Mouse (Mus musculus): ENCODE measurements around the gene Top3b.

Top3b gene

DNA sequence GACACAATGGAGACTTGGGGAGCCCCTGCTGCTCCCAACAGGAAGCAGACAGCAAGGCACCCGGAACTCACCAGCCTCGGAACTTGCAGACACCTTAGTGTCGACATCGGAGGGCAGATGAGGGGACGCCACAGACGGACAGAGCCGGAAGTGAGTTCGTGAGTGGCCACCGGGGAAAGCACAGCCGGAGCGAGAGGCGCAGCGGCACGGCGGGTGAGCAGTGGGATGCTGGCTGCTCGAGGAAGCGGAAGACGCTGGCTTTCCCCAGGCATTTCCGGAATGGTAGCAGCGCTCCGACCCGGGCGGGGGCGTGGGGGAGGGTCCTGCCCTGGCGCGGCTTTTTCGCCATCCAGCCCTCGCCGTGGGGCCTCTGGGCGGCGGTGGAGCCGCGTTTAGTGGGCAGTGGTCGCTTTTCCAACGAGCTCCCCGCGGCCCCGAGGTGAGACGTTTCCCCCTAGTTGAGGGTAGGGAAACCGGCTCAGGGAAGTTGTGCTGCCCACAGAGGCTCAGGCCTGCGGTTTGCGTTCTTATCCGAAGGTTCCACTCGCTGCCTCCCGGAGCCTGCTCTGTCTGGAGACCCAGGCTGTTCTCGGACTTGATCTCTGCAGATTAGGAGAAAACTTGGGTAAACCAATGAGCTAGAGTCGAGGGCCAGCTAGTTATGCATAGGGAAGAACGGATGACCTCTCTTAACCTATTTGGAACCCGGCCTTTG is at the start of gene Top3b, which contains the start of gene Vpreb1:
Top3b (plus strand) TSS at position 120 of the 715 bp plus-strand sequence.
Vpreb1 (minus strand) TSS at position 227 of the 715 bp plus-strand sequence.
- in situ Hi-C loops (cut with MboI; ENCODE audit: unreplicated experiment in 2 of 2) = loop anchor here (25.0 kb wide), 2 partner anchors 1008 to 1283 kb away; partner anchors contain the start of gene Mzt2 (in 1 of the 2)

DNA sequence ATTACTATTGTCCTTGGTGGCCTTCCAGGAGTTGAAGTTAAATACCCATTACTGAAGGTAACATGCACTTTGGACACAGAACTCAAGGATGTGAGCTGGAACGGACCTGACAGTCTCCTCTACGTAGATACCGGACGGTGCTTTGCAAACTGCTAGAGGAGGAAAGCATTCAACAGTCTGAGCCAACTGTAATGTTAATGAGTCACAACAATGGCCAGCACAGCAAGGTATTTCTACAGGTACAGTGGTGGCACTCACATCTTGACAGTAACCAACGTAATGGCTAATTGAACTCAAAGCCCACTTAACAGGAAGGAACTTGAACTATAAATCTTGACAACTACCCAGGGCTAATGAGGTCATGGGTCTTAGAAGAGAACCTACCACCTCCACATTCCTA is 45.1 kb upstream of the Top3b start:
- in situ Hi-C loops (cut with MboI; ENCODE audit: unreplicated experiment in 2 of 2) = no loop called here

DNA sequence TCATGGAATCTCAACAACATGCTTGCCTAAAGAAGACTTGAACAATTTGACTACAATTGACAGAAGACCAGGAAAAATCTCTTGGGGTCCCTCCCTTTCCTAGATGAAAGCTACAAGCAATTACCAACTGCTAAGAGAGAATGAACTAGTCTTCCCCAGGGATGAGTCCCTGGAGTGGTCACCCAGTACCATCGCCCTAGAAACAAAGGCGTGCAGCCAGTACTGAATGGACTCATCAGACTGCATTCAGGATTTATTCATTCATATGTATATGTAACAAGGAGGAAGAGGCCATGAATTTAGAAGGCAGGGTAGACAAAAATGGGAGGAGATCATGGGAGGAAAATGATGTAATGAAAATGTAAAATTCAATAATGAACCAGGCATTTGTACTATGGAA is 44.3 kb upstream of the Top3b start:
- in situ Hi-C loops (cut with MboI; ENCODE audit: unreplicated experiment in 2 of 2) = no loop called here

DNA sequence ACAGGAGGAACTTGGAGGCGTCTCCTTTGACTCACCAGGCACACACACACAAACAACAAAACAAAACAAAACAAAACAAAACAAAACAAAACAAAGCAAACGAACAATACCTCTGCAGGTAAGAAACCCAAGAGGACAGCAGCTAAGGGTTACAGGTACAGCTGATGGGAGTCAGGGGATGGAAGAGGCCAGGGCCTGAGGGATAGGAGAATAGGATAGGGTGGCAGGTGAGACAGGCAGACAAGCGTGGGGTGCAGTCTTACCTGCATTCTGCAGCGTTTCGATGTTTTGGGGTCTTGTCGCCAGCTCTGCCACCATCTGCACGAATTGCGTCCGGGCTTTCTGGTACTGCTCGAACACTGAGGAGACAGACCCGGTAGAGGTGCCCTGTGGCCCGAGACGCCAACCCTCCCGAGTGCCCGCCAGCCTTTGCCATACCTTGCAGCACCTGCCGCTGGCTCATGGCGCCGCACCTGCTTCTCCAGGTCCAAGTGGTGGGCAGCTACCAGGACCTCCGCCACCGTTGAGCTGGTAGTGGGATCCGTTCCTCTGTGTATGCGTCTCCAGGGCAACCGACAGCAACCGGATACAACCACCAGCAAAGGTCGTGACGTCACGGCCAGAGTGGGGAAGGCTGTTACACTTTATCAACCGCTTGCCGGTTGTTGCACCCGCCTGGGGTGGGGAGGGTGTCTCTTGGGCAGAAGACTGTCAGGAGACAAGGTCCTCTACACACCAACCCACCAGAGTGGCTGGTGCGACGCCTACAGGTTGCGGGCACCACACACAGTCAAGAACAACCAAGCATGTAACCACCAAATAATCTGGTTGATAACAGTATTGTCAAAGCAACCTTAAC is 41.5 kb upstream of the Top3b start, which contains the start of gene Spag6l:
Spag6l (minus strand) TSS at position 700 of the 859 bp plus-strand sequence.
- in situ Hi-C loops (cut with MboI; ENCODE audit: unreplicated experiment in 2 of 2) = no loop called here

DNA sequence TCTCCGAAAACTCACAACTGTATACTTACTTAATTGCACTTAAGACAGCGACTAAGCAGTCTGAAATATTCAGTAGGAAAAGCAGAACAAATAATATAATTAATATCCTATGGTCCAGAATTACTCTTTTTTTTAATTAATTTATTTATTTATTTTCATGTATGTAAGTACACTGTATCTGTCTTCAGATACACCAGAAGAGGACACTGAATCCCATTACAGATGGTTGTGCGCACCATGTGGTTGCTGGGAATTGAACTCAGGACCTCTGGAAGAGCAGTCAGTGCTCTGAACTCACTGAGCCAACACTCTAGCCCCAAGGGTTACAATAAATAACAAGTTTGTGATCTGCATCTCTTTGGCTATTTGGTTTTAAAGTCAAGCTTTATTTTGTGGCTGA is 40.9 kb upstream of the Top3b start:
- in situ Hi-C loops (cut with MboI; ENCODE audit: unreplicated experiment in 2 of 2) = no loop called here

DNA sequence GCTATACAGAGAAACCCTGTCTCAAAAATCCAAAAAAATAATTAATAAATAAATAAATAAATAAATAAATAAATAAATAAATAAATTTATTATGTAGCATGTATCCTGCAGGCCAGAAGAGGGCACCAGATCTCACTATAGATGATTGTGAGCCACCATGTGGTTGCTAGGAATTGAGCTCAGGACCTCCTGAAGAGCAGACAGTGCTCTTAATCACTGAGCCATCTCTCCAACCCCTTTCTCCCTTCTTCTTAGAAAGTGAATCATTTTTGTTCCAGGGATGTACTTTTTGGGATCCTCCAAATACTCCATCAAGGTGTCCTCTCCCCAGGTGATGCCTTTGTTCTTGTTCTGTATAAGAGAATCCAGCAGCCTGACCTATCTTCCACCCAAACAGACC is 21.3 kb upstream of the Top3b start:
- in situ Hi-C loops (cut with MboI; ENCODE audit: unreplicated experiment in 2 of 2) = loop anchor here in 1 of 2 experiments (10.0 kb wide), 1 partner anchor 244 kb away; the partner anchor contains the start of gene Fgd4

DNA sequence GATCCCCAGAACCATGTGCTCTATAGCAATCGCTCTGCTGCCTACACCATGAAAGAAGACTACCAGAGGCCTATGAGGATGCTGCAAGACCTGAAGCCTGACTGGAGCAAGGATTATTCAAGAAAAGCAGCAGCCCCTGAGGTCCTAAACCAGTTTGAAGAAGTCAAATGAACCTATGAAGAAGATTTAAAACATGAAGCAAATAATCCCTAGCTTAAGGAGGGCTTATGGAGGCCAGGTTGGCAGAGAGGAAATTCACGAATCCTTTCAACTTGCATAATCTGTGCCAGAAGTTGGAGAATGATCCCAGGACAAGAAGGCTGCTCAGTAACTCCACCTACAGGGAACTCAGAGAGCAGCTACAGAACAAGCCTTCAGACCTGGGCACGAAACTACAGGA is 18.1 kb upstream of the Top3b start:
- in situ Hi-C loops (cut with MboI; ENCODE audit: unreplicated experiment in 2 of 2) = loop anchor here (5.0 to 25.0 kb wide), 3 partner anchors 545 to 1265 kb away; partner anchors contain the start of gene Mzt2 (in 1 of the 2)

DNA sequence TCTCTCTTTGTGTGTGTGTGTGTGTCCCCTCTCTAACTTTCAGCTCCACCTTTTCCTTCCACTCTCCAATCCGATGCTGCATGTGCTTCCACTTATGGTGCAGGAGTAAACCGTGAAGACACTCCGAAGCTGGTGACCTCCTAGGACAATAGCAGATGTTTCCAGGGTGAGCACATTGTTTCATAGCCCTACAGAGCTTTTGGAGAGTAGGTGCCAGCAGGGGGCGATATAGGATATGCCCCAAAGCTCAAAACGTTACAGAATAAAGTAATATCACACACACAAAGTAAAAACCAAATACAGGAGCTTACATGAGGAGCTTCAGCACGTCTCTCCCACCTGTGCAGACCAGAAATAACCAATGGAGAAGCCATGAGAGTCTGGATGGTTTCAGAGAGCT is 15.7 kb upstream of the Top3b start:
- in situ Hi-C loops (cut with MboI; ENCODE audit: unreplicated experiment in 2 of 2) = loop anchor here (5.0 to 25.0 kb wide), 3 partner anchors 548 to 1268 kb away; partner anchors contain the start of gene Mzt2 (in 1 of the 2)

DNA sequence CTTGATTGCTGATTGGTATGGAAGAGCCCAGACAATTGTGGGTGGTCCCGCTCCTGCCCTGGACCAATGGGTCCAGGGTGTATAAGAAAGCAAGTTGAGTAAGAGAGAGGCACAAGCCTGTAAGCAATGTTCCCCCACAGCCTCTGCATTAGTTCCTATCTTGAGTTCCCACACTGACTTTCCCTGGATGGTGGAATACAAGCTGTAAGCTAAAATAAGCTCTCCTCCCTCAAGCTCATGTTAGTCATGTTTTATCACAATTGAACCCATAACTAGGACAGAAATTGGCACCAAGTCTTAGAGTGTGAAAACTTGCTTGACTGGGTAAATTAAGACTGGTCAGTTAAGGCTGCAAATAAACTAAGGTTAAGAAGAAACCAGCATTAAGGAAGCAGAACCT is 15.0 kb upstream of the Top3b start:
- in situ Hi-C loops (cut with MboI; ENCODE audit: unreplicated experiment in 2 of 2) = loop anchor here (25.0 kb wide), 2 partner anchors 993 to 1268 kb away; partner anchors contain the start of gene Mzt2 (in 1 of the 2)

DNA sequence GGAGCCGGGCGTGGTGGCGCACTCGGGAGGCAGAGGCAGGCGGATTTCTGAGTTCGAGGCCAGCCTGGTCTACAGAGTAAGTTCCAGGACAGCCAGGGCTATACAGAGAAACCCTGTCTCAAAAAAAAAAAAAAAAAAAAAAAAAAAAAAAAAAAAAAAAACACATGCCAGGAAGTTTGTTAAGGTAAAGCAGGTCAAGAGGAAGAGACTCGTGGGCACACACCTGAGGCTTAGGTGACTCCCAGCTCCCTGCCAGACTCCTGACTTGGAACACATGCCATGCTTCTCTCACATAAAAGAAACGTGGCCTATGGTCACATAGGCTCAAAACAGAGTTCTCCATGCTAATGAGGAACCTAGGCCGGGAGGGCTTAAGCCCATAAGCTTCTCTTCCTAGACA is 14.5 kb upstream of the Top3b start:
- in situ Hi-C loops (cut with MboI; ENCODE audit: unreplicated experiment in 2 of 2) = loop anchor here (25.0 kb wide), 2 partner anchors 994 to 1269 kb away; partner anchors contain the start of gene Mzt2 (in 1 of the 2)

DNA sequence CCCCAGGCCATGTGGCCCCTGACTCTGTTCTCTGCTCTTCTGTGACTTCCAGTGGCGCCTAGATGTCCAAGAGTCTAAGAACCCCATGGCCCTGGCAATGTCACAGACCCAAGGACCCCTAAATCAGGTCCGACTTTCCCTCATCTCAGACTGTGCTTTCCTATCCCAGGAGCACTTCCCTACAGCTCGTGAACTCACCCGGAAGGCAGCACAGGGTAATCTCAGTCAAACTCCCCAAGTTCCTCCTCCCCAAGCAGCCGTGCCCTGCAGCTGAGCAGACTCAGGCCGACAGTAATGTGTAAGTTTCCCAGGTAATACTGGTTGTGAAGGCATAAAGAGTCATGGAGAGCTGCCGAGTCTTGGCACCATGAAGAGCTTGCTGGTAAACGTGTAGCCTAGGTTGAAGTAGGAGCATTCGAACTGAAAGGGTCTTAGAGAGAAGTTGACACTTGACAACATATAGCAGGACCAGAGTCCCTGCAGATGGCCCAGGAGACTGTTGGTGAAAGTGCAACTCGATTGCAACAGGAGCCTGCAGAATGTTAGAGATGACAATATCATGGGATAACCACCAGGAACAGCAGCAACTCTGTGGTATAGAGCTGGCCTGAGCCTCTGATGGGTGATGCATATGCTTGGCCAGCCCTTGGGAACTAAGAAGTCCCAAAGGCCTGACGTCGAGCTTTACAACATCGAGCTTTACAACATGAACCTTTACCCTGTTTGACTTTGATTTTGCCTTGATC is 13.6 kb upstream of the Top3b start:
- in situ Hi-C loops (cut with MboI; ENCODE audit: unreplicated experiment in 2 of 2) = loop anchor here (25.0 kb wide), 2 partner anchors 995 to 1270 kb away; partner anchors contain the start of gene Mzt2 (in 1 of the 2)

DNA sequence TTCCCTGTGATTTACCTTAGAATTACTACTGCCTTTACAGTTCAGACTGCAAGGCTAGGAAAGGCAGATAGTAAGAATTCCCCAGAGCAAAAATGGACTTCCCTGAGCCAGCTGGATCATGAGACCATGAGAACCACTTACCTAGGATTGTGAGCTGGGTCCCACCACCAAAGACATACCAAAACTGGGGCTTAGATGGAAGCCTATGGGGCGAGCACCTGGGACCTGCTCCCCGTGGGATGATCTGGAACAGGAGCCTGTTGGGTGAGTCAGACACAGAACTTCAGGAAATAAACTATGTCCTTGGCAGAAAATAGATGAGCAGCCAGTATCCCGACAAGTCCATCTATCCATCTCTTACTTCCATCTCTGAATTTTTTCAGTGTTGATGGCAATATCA is 8.2 kb upstream of the Top3b start:
- in situ Hi-C loops (cut with MboI; ENCODE audit: unreplicated experiment in 2 of 2) = loop anchor here (5.0 to 25.0 kb wide), 8 partner anchors 35 to 1383 kb away; partner anchors contain the start of genes Ppm1f (in 2 of the 2), Mapk1 (in 1 of the 2), Mzt2 (in 1 of the 2) and Ranbp1 (in 1 of the 2)

DNA sequence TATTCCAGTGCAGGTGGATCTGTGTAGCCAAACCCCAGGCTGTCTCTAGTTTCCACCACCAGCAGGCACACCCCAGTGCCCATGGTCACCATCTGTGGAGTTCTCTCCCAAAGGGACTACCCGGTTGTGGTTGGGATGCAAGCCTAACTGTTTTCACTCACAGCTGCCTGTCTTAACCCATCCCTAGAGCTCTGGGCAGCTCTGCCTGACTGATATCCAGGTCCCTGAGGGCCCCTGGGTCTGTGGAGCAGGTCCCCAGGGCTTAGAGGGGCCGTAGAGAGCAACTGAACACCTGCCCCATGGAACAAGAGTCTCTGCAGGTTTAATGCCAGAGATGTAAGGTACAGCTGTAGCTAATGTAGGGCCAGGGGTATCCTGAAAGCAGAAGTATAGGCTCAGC is 6.6 kb upstream of the Top3b start, which contains the start of gene Igll1:
Igll1 (minus strand) TSS at position 8 of the 400 bp plus-strand sequence.
- in situ Hi-C loops (cut with MboI; ENCODE audit: unreplicated experiment in 2 of 2) = loop anchor here (5.0 to 25.0 kb wide), 8 partner anchors 33 to 1381 kb away; partner anchors contain the start of genes Ppm1f (in 2 of the 2), Mapk1 (in 1 of the 2), Mzt2 (in 1 of the 2) and Ranbp1 (in 1 of the 2)

DNA sequence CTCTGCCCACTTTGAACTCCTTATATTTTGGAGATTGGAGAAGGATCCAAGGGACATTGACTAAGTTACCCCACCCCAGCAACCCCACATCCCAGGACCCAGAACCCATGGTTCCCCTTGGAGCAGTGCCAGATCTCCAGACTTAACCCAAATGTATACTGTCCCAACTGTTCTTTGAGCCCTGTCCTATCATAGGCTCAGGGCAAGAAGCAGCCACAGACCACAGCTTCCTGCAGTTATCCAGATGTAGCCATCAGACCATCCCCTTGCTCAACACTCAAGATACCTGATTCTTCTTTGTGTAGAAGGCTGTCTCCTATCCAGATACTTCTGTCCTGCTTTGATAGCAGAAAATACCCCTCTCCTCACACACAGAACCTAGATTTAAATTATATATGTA is 5.3 kb upstream of the Top3b start:
- in situ Hi-C loops (cut with MboI; ENCODE audit: unreplicated experiment in 2 of 2) = loop anchor here (10.0 to 25.0 kb wide), 7 partner anchors 120 to 1380 kb away; partner anchors contain the start of genes Mapk1 (in 1 of the 2), Mzt2 (in 1 of the 2), Ranbp1 (in 1 of the 2) and Rimbp3 (in 1 of the 2)

DNA sequence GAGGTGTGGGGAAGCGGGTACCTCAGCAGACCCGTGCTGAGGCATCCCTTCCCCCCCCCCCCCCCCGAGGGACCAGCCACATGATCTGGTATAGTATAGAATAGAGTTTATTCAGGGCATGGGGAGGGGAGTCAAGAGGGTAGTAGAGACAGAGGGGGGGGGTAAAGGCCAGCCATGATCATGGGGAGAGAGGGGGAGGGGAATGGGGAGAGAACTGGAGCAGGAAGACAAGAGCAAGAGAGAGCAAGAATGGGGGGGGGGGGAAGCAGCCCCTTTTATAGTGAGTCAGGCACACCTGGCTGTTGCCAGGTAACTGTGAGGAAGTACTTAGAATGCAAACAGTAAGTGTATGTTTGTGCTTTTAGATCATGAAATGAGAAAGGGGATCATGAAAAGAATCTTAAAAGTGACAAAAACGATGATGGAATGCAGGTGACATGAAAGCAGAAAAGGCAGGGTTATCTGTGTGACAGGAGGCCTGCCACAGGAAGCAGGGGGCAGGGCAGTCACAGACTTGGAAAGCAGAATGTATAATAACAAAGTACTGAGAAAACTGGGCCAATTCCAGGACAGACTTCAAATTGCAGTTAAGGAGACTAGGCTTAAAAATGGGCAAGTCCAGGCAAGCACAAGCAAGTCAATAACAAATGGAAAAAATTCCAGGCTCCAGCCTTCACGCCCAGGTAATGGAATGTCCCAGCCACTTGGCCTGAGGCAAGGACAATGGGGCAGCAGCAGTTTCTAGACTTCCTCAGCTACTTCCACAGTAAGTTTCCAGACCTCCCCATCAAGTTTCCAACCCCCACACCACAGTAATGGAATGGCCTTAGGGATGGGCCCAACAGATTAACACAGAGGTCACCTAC is 4.6 kb upstream of the Top3b start:
- in situ Hi-C loops (cut with MboI; ENCODE audit: unreplicated experiment in 2 of 2) = loop anchor here (10.0 to 25.0 kb wide), 7 partner anchors 119 to 1379 kb away; partner anchors contain the start of genes Mapk1 (in 1 of the 2), Mzt2 (in 1 of the 2), Ranbp1 (in 1 of the 2) and Rimbp3 (in 1 of the 2)

DNA sequence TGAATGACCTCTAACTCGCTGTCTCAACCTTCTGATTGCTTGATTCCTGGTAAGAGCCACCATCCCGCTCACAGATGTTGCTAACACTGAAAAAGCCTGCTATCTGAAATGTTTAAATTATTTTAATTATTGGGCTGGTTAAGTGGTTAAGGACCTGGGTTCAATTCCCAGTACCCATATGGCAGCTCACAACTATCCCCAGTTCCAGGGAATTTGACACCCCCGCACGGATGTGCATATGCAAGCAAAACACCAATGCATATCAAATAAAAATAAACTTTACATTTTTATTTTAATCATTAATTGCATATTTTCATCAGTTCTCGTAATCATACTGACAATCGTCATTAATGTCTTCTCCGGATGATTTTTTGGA is 307 bp upstream of the Top3b start:
- in situ Hi-C loops (cut with MboI; ENCODE audit: unreplicated experiment in 2 of 2) = loop anchor here (25.0 kb wide), 2 partner anchors 1008 to 1283 kb away; partner anchors contain the start of gene Mzt2 (in 1 of the 2)

DNA sequence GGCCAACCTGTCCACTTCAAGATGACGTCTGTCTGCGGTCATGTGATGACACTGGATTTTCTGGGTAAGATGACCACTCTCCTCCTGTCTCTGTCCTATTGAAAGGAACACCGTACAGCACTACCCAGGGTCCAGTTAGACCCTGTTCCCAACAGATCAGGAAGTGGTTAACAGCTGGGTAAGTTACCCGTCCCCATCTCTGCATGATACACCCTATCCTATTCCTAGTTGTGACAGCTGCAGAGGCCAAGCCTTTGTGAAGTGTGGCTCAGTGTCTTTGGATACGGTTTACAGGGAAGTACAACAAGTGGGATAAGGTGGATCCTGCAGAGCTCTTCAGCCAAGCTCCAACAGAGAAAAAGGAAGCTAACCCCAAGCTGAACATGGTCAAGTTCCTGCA is 8.5 kb downstream of the Top3b start:
- in situ Hi-C loops (cut with MboI; ENCODE audit: unreplicated experiment in 2 of 2) = no loop called here

DNA sequence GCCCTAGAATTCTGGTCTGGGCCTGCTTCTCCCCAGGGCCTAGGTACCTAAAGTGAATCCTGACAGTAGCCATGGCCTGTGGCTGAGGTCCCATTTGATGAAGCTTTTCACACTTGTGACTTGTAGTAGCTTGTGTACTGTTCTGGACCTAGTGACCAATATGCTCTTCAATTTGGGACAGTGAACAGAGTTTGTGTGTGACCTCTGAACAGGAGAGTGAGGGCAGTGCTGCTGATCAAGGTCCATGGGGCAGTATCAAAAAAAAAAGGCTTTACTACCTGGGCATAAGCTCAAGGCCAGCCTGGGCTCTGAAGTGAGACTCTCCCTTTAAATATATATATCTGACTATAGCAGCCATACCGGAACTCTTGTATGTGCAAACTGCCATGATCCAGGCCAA is 17.8 kb downstream of the Top3b start:
- in situ Hi-C loops (cut with MboI; ENCODE audit: unreplicated experiment in 2 of 2) = no loop called here

All from v-Abl transformed pro-B cells (cell line).